Mouse (Mus musculus) neutrophil, adult 5-6 weeks (primary cell): ENCODE measurements around the gene Dtx4. TPM values are rescaled to one million over a fixed set of nuclear protein-coding genes. Genes with fewer than 3 reads are reported as not detected.
"Not testable (repeated sequence)": the region's sequence is repeated elsewhere in the genome, so short reads cannot be mapped to it uniquely, and the experiment has no call there.

Experiments used
- ATAC-seq: fragments of 151-379, 151-347 bp; 2 replicates; pipeline ENCODE4 v1.8.0; 2017; ENCODE audit warnings: mild to moderate bottlenecking, moderate TSS enrichment; ENCODE audit not compliant: insufficient number of reproducible peaks, poor library complexity, low FRiP score, severe bottlenecking; ENCODE audit errors: extremely low read depth
- total RNA-seq: library from RNA; stranded (forward); fragments of 200-1000 nt; gene quantifications from 2 replicates; pipeline ENCODE4 v1.2.3, GENCODE M21; 2017

Dtx4 gene
- total RNA-seq = 9.8 and 10.5 TPM in 2 replicates

DNA sequence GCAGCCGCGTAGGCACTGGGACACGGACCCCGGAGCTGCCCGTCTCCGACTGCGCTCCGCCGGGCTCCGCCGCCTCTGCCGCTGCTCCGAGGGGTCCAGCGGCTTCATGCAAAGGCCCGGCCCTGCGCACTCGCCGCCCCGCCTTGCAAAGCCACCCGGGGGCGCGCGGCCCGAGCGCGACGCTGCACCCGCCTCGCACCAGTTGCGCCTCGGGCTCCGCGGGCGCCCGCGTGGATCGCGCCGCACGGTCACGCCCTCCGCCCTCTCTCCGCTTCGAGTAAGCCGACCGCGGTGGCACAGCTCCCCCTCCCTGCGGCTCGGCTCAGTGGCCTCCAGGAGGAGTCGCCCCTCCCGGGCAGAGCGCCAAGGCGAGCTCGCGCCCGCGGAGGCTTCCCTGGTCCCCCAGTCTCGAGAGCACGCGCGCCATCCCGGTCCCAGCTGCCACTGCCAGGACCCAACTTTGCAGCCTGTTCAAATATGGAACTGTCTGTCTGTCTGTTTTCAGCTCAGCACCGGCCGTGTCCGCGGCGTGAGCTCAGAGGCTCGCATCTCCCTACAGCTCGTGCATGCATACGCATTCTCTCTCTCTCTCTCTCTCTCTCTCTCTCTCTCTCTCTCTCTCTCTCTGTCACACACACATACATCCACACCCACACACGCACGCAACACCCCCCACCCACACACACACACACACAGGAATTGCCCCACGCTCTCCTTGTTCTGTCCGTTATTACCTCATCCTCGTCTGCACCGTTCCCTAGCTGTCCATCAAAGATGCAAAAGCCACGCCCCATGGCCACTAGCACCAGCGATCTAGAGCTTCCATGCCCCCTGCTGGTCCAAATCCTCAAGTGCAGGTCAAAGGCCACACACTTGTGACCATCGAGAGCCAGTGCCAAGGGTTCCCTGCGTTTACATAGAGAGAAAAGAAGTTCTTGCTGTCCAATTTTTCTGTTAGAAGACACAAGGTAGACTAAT lies at the start of gene Dtx4:
Dtx4 (minus strand) TSS at position 85 of the 978 bp plus-strand sequence.
- ATAC-seq = peak; percentile 99

GRCm38 (mm10) chr19:12550005-12550942 lies 49.0 kb upstream of the Dtx4 start:
- ATAC-seq = no peak

GRCm38 (mm10) chr19:12549166-12549565 lies 47.9 kb upstream of the Dtx4 start:
- ATAC-seq = peak; percentile 60; the same call in 1 of the 2 replicates

GRCm38 (mm10) chr19:12545440-12545839 lies 44.2 kb upstream of the Dtx4 start, which contains the start of gene Fam111a:
Gene Fam111a (plus strand): TSS chr19:12545740.
- ATAC-seq = not testable (repeated sequence)

GRCm38 (mm10) chr19:12541644-12542043 lies 40.4 kb upstream of the Dtx4 start:
- ATAC-seq = peak; percentile 77

GRCm38 (mm10) chr19:12540727-12541126 lies 39.5 kb upstream of the Dtx4 start:
- ATAC-seq = no peak

DNA sequence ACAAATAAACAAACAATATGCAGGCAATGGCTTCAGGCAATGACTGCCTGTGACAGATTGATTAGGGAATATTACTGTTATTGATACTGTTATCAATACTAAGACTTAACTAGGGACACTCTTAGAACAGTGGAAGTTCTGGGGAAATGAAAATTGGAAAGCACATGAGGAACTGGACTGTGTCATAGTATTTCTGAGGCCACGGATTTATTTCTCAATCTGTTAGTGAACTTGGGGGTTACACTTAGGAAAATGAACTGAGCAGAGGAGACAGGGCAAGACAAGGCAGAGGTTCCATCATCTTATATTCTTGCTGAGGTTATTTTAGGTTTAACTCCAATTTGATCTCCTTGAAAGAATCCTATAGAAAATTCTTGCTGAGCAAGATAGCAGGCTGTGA lies 38.7 kb upstream of the Dtx4 start:
- ATAC-seq = no peak

- no peak for ATAC-seq
Measured at GRCm38 (mm10) chr19:12537168-12537567, 35.9 kb upstream of the Dtx4 start.

GRCm38 (mm10) chr19:12523377-12523776 lies 22.1 kb upstream of the Dtx4 start:
- no peak for ATAC-seq

DNA sequence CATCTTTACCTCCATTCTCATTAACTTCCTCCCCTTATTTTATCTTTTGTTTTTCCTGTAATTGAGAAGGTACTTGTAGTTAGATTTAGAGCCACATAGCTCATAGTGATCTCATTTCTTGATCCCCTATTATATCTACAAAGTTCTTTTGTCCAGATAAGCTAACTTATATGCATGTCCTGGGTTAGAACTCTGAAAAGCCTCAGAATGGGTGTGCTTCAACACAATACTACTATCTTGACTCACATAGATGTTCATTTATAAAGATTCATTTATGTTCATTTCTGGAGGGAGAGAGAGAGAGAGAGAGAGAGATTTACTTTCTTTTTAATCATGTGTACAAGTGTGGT lies 17.3 kb upstream of the Dtx4 start:
- ATAC-seq = no peak

- ATAC-seq = peak; percentile 89
Measured at GRCm38 (mm10) chr19:12517671-12518540, 16.7 kb upstream of the Dtx4 start.

DNA sequence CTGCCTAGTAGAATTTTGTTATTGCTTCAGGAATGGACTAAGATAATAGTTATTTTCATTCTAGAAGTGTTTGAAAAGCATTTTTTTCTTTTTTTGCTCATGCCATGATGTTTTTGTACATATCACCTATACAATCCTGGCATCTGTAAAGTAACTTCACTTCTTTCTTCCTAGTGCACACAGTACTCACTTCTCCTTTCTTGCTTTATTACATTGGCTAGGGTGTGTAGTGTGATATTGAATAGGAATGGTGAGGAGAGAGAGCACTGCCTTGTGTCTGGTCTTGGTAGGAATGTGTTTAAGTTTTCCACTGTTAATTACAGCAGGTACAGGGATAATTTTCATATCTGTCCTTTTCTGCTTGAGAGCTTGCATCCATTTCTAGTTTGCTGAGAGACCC lies 13.4 kb upstream of the Dtx4 start:
- no peak for ATAC-seq

DNA sequence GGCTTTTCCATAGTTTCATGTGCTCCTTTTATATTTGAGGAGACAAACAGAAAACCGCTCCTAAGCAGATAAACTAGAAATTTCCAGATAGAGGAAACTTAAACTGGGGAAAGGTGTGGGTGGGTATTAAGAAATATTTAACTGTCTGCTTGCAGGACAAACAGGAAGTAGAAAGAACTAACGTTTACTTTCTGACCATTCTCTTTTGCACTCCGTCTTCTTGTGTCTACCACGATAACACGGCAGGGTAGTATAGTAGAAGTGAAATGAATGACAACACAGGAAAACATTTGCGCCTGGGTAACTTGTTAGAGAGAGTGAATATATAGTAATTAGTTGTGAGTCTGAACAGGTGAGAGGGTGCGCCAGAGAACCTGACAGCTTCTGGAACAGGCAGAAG lies 1.5 kb upstream of the Dtx4 start:
- ATAC-seq = no peak

GRCm38 (mm10) chr19:12500881-12501311 lies 358 bp downstream of the Dtx4 start:
- ATAC-seq = peak; percentile 4; the same call in 1 of the 2 replicates

GRCm38 (mm10) chr19:12500124-12500523 lies 1.1 kb downstream of the Dtx4 start:
- ATAC-seq = no peak

DNA sequence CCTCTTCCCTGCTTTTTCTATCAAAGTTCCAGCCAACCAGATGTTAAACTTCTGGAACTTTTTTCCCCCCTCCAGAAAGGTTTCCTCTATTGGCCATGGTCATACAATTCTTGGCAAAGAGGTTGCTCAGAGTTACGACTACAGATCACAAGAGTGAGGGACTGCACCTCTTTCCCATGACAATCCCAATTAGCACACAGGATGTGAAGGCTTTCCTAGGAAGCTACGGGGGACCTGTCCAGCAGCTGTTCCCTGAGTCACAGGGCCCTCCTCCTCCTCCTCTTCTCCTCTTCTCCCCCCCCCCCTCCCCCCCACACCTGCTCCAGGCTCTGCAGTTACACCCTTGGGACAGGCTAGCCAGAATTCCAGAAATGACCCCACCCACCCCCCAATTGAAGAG lies 1.8 kb downstream of the Dtx4 start:
- ATAC-seq = no peak

DNA sequence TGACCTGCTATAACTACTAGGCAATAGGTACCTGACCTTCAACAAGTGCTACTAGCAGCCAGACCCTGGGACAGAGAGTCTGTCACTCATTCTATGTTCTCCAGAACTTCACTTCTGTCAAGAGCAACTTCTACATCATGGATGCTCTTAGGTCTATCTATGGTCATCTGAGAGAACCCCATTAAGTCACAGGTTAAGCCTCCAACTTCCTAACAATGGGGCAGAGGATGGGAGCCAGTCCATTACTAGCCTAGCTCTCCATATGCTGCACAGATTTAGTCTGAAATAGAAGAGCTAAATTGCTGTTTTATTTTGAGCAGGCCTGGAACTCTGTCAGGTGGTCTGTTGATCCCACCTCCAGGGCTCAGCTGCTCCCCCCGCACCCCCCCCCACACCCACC lies 2.3 kb downstream of the Dtx4 start:
- ATAC-seq = no peak

DNA sequence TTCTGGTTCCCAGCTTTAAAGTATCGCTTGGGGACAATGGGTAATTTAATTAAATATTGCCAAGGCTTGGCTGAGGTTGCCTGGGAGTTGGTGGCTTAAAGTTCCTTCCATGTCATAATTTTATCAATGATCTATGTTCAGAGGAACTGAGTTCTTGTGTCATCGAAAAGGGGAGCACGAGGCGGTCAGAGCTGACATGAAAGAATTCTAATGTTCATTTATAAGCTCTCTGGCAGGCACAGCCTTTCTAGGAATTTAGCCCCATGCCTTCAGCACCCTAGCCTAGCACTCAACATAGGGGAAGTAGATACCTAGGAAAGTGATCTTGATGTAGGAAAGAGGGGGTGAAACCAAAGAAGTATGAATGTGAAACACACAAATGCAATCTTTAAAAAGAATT lies 2.9 kb downstream of the Dtx4 start:
- no peak for ATAC-seq

- no peak for ATAC-seq
Measured at GRCm38 (mm10) chr19:12497909-12498308, 3.3 kb downstream of the Dtx4 start.
